Mouse (Mus musculus) CH12.LX (cell line): ENCODE results near the gene Hhipl1.

Source experiments
- CHD2 ChIP-seq: IDR thresholded peaks from 2 replicates; pipeline ENCODE4 v1.6.1; 2011; ENCODE audit warnings: low read length, improper control_type of control experiment
- KAT2A ChIP-seq: IDR thresholded peaks from 2 replicates; pipeline ENCODE4 v1.6.1; 2012; ENCODE audit warnings: low read length, improper control_type of control experiment, inconsistent platforms; ENCODE audit not compliant: insufficient replicate concordance
- MXI1 ChIP-seq: IDR thresholded peaks from 2 replicates; pipeline ENCODE4 v1.6.1; 2011; ENCODE audit warnings: mild to moderate bottlenecking, low read depth, low read length, improper control_type of control experiment
- NELFE ChIP-seq: IDR thresholded peaks from 2 replicates; pipeline ENCODE4 v1.6.1; 2011; ENCODE audit warnings: low read depth, low read length, improper control_type of control experiment

DNA sequence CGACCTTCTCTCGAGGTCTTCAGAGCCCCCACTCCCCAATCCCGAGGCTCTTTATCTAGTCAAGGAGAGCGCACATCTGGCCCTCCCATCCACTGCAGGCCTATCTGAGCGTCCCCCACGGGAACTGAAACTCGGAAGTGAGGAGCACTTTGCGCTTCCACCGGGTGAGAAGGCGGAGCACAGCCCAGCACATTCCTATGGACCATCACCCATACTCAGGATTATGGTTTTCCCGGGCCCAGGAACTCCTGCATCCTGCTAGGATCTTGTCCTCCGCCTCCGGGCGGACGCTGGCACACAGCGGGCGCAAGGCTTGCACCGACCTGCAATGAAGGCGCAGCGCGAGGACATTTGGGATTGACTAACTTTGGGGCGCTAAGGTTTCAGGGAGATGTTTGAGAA, 27.4 kb downstream of the Hhipl1 start:
- no peak for TF ChIP-seq KAT2A
- no peak for TF ChIP-seq MXI1
- TF ChIP-seq NELFE: no peak
- no peak for TF ChIP-seq CHD2
